Mouse (Mus musculus) liver, embryonic 11.5 days (tissue): ENCODE results near the gene 2700097O09Rik. TPM values are rescaled to one million over a fixed set of nuclear protein-coding genes. Genes with fewer than 3 reads are reported as not detected.

Experiments
- ATAC-seq: fragments of 200-750 bp; cut with Nextera tagmentation; replicated peaks from 2 replicates; pipeline ENCODE4 v1.8.0; 2017; ENCODE audit warnings: moderate number of reproducible peaks, mild to moderate bottlenecking, moderate TSS enrichment, moderate library complexity; ENCODE audit not compliant: low FRiP score
- DNase-seq: peaks from one replicate; pipeline ENCODE4 v3.0.0-alpha.2; 2017; ENCODE audit warnings: low spot score
- H3K27ac ChIP-seq: fragments of 300-500 bp; sonication (generic); 2 replicates; pipeline ENCODE4 v1.5.1; 2014; ENCODE audit warnings: mild to moderate bottlenecking, low read depth, low read length, control low read depth
- H3K27me3 ChIP-seq: fragments of 300-500 bp; sonication (generic); replicated peaks from 2 replicates; pipeline ENCODE4 v1.6.1; 2014; ENCODE audit warnings: low read length, mixed read lengths; ENCODE audit not compliant: control insufficient read depth, insufficient read depth
- H3K36me3 ChIP-seq: fragments of 300-500 bp; sonication (generic); 2 replicates; pipeline ENCODE4 v1.6.1; 2014; ENCODE audit warnings: mild to moderate bottlenecking, low read length, moderate library complexity, mixed read lengths; ENCODE audit not compliant: control insufficient read depth, insufficient read depth
- H3K4me1 ChIP-seq: fragments of 300-500 bp; sonication (generic); replicated peaks from 2 replicates; pipeline ENCODE4 v1.6.1; 2014; ENCODE audit warnings: low read length, mixed read lengths; ENCODE audit not compliant: control insufficient read depth, insufficient read depth
- H3K4me2 ChIP-seq: fragments of 300-500 bp; sonication (generic); 2 replicates; pipeline ENCODE4 v1.6.1; 2014; ENCODE audit warnings: mild to moderate bottlenecking, control low read depth, moderate library complexity
- H3K4me3 ChIP-seq: fragments of 300-500 bp; sonication (generic); 2 replicates; pipeline ENCODE4 v1.5.1; 2014; ENCODE audit warnings: low read depth, low read length, control low read depth
- H3K9ac ChIP-seq: fragments of 300-500 bp; sonication (generic); 2 replicates; pipeline ENCODE4 v1.6.1; 2014; ENCODE audit warnings: low read depth, low read length, control low read depth
- H3K9me3 ChIP-seq: fragments of 300-500 bp; sonication (generic); 2 replicates; pipeline ENCODE4 v1.6.1; 2016; ENCODE audit warnings: low read length, inconsistent platforms, mixed read lengths; ENCODE audit not compliant: control insufficient read depth
- WGBS: fragments of 180-500 bp; shearing (Covaris S2); extraction: QIAGEN DNeasy Blood & Tissue Kit; methylation state at CpG from one replicate; pipeline ENCODE4 v1.1.7; 2014; 5-methylcytosine and 5-hydroxymethylcytosine counted together
- polyA plus RNA-seq: library from polyadenylated mRNA; unstranded; fragments of >200 nt; fragmentation: Nextera tagmentation; extraction: Ambion mirVana; gene quantifications from 2 replicates; pipeline ENCODE4 v1.2.1, GENCODE M21; 2014

The 2700097O09Rik gene
- polyA plus RNA-seq, 1 experiment from 2014 or later = 46.1 TPM

- DNase-seq (no peak), ATAC-seq (no peak; the same call in 1 of the 2 replicates)
- peak overlapping the region; percentile 48; the same call in 1 of the 2 replicates for H3K27ac ChIP-seq
- H3K27me3 ChIP-seq = no peaks in the 10 kb centered on the region
- peaks cover 36% of the 10 kb centered on the region for H3K4me1 ChIP-seq
- no peaks in the 10 kb centered on the region for H3K9me3 ChIP-seq
- no peak overlapping the region for H3K4me2 ChIP-seq
- 64% methylated on average over 2 of the region's 2 CpGs for WGBS
- H3K36me3 ChIP-seq = peaks cover 7% of the 10 kb centered on the region; the same call in 1 of the 2 replicates
- no peak overlapping the region for H3K4me3 ChIP-seq
- 0 out of 2 replicates have a peak overlapping the region, but pooled peaks have one; percentile 8 for H3K9ac ChIP-seq
Observed at GRCm38 (mm10) chr12:55054551-55055241, 25.2 kb downstream of the 2700097O09Rik start.

DNA sequence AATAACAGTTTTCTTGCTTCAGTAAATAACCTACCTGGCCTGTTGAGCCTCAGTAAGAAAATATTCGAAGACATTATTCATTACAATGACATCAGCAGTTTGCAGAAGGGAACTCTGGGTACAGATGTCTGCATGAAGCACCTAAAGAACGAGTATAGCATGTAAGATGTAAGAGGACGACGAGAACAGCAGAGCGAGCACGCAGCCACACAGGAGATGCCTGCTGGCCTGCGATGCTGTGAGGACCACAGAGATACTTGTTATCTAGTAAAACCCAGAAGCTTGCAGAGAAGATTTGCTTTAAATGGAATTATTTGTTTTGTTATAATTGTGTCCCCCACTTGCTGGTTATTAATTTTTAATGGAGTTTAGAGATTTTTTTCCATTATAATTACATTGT, 26.6 kb downstream of the 2700097O09Rik start:
- WGBS = 55% methylated on average over 7 of the region's 7 CpGs
- Histone ChIP-seq H3K27me3 (no peaks in the 10 kb centered on the region), H3K27ac (peak overlapping the region; percentile 97; the same call in 1 of the 2 replicates), H3K36me3 (peaks cover 5% of the 10 kb centered on the region; the same call in 1 of the 2 replicates), H3K9ac (no peak overlapping the region), H3K4me1 (peaks cover 25% of the 10 kb centered on the region), H3K4me2 (peak overlapping the region; percentile 21; the same call in 1 of the 2 replicates), H3K4me3 (no peak overlapping the region), H3K9me3 (no peaks in the 10 kb centered on the region)
- peak; percentile 62 for ATAC-seq
- no peak for DNase-seq

GRCm38 (mm10) chr12:55051210-55052173, 28.4 kb downstream of the 2700097O09Rik start:
- H3K4me2 ChIP-seq = peak overlapping the region; percentile 49
- peak; percentile 41 for DNase-seq
- peak; percentile 98 for ATAC-seq
- peaks cover 9% of the 10 kb centered on the region for H3K36me3 ChIP-seq
- 46% methylated on average over 8 of the region's 8 CpGs for WGBS
- H3K27me3 ChIP-seq = no peaks in the 10 kb centered on the region
- no peak overlapping the region; the same call in 1 of the 2 replicates for H3K4me3 ChIP-seq
- H3K9me3 ChIP-seq = no peaks in the 10 kb centered on the region
- H3K4me1 ChIP-seq = peaks cover 25% of the 10 kb centered on the region
- H3K9ac ChIP-seq = peak overlapping the region; percentile 15
- peak overlapping the region; percentile 97 for H3K27ac ChIP-seq

- no peaks in the 10 kb centered on the region for H3K27me3 ChIP-seq
- ATAC-seq (no peak), DNase-seq (no peak)
- H3K4me2 ChIP-seq = no peak overlapping the region
- H3K4me3 ChIP-seq = no peak overlapping the region
- 88% methylated on average over 8 of the region's 8 CpGs for WGBS
- peaks cover 16% of the 10 kb centered on the region for H3K36me3 ChIP-seq
- no peaks in the 10 kb centered on the region for H3K9me3 ChIP-seq
- no peak overlapping the region for H3K9ac ChIP-seq
- H3K4me1 ChIP-seq = peaks cover 21% of the 10 kb centered on the region
- H3K27ac ChIP-seq = peak overlapping the region; percentile 97; the same call in 1 of the 2 replicates
Observed at GRCm38 (mm10) chr12:55049731-55050353, 30.1 kb downstream of the 2700097O09Rik start.

GRCm38 (mm10) chr12:55041011-55041410, 38.9 kb downstream of the 2700097O09Rik start:
- no peak for ATAC-seq
- 62% methylated on average over 15 of the region's 15 CpGs for WGBS

GRCm38 (mm10) chr12:55027088-55027487, 52.8 kb downstream of the 2700097O09Rik start:
- DNase-seq = no peak
- WGBS = 38% methylated on average over 3 of the region's 3 CpGs
- no peak for ATAC-seq
- Histone ChIP-seq H3K4me2 (no peak overlapping the region), H3K4me3 (no peak overlapping the region), H3K4me1 (no peaks in the 10 kb centered on the region), H3K36me3 (no peaks in the 10 kb centered on the region), H3K27ac (no peak overlapping the region), H3K9ac (no peak overlapping the region), H3K9me3 (no peaks in the 10 kb centered on the region), H3K27me3 (no peaks in the 10 kb centered on the region)

More at GRCm38 (mm10) chr12:55041011-55041410, 38.9 kb downstream of the 2700097O09Rik start:
- H3K4me3 ChIP-seq = no peak overlapping the region
- DNase-seq = no peak
- H3K36me3 ChIP-seq = peaks cover 6% of the 10 kb centered on the region; the same call in 1 of the 2 replicates
- no peaks in the 10 kb centered on the region for H3K9me3 ChIP-seq
- H3K27ac ChIP-seq = no peak overlapping the region
- no peaks in the 10 kb centered on the region for H3K27me3 ChIP-seq
- no peak overlapping the region for H3K9ac ChIP-seq
- H3K4me2 ChIP-seq = no peak overlapping the region
- no peaks in the 10 kb centered on the region for H3K4me1 ChIP-seq

GRCm38 (mm10) chr12:55023284-55023683, 56.6 kb downstream of the 2700097O09Rik start:
- H3K4me3 ChIP-seq = no peak overlapping the region
- H3K9me3 ChIP-seq = no peaks in the 10 kb centered on the region
- no peak for ATAC-seq
- H3K27ac ChIP-seq = no peak overlapping the region
- no peak overlapping the region for H3K9ac ChIP-seq
- DNase-seq = no peak
- no peaks in the 10 kb centered on the region for H3K4me1 ChIP-seq
- no peaks in the 10 kb centered on the region for H3K27me3 ChIP-seq
- 80% methylated on average over 2 of the region's 2 CpGs for WGBS
- no peak overlapping the region for H3K4me2 ChIP-seq
- H3K36me3 ChIP-seq = no peaks in the 10 kb centered on the region

- 66% methylated on average over 7 of the region's 7 CpGs for WGBS
- H3K27me3 ChIP-seq = no peaks in the 10 kb centered on the region
- H3K4me2 ChIP-seq = no peak overlapping the region
- no peaks in the 10 kb centered on the region for H3K9me3 ChIP-seq
- no peak overlapping the region for H3K4me3 ChIP-seq
- H3K36me3 ChIP-seq = no peaks in the 10 kb centered on the region
- no peak overlapping the region for H3K9ac ChIP-seq
- H3K27ac ChIP-seq = no peak overlapping the region
- DNase-seq (no peak), ATAC-seq (no peak)
- no peaks in the 10 kb centered on the region for H3K4me1 ChIP-seq
Observed at GRCm38 (mm10) chr12:55019421-55019877, 60.5 kb downstream of the 2700097O09Rik start.
